Mouse (Mus musculus) cerebellum, postnatal 25 days (tissue): Measurements from ENCODE around the gene Gls.

Experiments
- DNase-seq, 2 experiments: peaks; one replicate each; pipeline ENCODE4 v3.0.0; 2021; ENCODE audit warnings: mixed read lengths in 2 of 2

Gene Gls

GRCm38 (mm10) chr1:52154890-52155289 lies 78.1 kb downstream of the Gls start:
- no peak for DNase-seq

DNA sequence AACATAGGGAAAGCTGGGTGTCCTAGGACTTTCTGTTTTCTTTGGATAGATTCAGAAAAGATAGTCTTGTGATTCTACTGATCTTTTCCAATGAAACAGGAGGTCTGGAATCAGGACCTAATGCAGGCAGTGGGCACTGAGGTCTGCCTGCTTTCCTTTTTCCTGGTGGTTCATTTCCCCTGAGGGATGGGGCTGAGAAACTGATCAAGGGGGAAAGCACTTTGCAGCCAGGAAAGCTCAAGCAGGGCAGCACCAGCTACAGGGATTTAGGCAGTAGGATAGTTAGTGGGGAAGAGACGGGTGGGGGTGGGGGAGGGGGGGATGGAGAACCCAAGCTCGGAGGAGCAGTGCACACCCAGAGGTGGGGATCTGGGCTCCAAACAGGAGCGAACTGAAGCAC lies 80.1 kb downstream of the Gls start:
- no peak for DNase-seq

DNA sequence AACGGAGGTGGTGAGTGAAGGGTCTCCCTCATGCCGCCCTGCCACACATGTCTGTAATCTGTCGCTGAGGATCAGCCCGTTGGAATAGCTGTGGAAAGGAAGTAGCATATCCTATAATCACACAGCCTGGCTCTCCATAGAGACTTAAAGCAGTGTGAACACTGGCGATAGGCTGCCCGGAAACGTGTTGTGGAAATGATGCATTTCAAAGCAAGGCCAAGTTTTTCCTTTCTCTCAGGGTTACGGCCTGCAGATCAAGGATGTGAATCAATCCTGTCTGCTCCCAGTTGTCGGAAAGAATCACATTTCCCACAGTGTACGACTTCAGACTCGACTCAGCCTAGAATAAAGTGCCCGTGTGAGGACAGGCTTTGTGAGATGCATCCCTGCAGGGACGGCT lies 80.7 kb downstream of the Gls start:
- no peak for DNase-seq

GRCm38 (mm10) chr1:52151166-52151565 lies 81.9 kb downstream of the Gls start:
- no peak for DNase-seq

GRCm38 (mm10) chr1:52150676-52151075 lies 82.4 kb downstream of the Gls start:
- DNase-seq: peak; percentile 61 to 63

DNA sequence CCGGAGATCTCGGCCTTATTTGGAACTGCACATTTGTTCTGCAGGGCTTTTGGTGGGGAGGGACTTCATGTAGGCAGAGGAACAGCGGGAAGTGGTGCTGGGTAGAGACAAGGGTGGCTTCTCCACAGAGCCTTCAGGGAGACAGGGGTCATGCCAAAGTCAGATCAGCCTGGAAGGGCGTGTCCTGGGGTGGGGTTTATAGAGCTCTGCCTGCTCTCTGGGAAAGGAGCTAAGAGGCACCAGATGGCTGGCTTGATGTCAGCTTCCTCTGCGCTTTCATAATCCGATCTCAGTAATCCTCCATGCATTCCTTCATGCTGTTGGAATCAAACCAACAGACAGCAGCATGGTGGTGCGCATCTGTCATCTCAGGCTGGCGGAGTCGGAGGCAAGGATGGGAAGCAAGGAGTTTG lies 83.1 kb downstream of the Gls start:
- DNase-seq: peak; percentile 86 to 87

- DNase-seq: no peak
Measured at GRCm38 (mm10) chr1:52148696-52149095, 84.3 kb downstream of the Gls start.

DNA sequence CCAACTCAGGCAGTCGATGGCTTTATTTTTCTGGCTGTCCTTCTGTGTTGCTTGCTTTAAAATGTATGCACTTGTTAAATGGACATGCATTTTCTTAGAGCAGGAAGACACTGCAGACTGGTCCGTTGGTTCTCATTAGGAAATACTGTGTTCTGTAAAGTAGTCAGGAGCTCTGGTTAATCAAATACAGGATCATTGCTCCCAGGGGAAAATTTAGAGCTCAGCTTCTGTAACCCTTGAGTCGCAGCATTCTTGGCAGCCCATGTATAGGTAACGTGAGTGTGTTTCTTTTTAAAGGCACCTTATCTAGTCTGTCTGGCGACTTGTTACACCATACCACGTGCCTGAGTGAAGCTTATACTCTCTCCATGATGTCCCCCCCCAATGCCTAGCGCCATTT lies 84.9 kb downstream of the Gls start:
- no peak for DNase-seq

DNA sequence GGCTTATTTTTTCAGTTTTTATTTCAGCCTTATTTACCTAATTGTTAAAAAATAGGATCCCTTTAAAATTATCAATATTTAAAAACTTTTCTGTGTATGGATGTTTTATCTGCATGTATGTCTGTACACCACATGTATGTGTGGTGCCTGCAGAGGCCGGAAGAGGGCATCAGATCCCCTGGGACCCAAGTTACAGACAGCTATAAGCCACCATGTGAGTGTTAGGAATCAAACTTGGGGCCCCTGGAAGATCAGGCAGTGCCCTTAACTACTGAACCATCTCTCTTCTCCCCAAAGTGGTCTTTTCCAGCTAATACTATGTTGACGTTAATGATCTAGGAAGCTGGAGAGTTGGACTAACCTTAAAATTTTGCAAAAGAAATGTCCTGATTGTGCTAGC lies 85.6 kb downstream of the Gls start:
- DNase-seq: no peak

DNA sequence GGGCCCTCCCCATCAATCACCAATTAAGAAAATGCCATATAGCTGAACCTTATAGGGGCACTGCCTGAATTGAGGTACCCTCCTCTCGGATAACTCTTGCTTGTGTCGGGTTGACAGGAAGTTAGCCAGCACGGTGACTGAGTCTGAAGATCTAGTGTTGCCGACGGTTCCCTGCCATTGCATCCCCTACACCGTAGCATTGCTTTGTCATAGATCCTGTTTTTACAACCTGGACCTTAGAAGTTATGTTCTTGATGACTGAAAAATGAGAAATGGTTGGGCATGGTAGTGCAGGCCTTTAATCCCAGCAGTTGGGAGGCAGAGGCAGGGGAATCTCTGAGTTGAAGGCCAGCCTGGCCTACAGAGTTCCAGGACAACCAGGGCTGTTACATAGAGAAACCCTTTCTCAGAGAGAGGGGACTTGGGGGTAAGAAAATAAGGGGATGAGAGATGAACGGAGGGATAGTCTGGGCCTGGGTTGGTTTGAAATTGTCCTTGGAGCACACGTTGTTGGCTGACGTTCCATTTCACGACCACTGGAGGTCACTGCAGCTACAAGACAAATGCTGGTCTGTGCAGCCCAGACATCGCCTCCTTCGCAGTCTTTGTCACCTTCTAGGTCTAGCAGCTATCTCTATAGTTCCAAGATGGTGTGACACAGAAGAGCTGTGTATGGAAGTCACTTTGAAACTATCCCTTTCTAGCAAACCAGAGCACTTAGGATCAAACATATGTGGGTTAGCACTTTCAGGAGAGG lies 86.6 kb downstream of the Gls start:
- DNase-seq: peak; percentile 68 to 83

GRCm38 (mm10) chr1:52144907-52145306 lies 88.1 kb downstream of the Gls start:
- DNase-seq: no peak

DNA sequence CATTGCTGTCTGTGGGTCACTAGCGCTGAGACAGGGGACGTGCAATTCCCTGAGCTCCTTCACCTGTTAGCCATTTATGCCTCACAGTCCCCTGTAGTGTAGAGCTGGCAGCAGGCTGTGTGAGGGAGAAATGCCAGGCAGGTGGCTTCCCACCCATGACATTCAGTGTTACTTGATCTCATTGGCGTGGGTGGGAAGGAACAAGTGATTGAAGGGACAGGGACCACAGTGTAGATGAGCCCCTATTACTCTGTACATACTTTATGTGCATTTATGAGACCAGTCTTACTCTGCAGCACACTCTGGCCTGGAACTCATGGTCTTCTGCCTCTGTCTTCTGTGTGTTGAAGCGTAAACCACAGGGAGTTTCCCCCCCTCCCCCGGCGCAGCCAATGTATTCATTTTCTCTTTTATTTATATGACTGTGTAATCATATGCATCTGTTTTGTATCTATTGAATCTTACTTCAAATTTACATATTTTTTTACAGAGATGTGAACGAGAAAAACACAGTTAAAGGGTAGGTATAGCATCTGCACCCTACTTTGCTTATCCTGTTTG lies 89.4 kb downstream of the Gls start:
- no peak for DNase-seq

DNA sequence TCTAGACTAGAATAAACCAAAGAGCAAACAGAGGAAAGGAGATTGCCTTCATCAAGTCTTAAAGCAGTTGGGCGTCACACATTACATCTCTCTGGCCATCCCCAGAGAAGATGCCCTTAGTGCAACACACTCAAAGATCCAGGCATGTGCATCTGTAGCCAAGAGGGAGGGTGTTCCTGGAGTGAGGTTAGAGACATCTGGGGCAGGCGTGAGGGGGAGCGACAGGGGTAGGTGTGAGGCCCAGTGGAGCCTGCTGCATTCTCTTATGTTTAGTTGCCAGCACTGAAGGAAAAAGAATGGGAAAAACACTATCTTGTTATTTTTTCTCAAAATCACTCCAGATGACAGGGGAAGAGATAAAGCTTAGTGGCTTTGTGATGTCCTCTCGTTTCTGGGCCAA lies 89.8 kb downstream of the Gls start:
- DNase-seq: no peak

- DNase-seq: no peak
Measured at GRCm38 (mm10) chr1:52142117-52142516, 90.9 kb downstream of the Gls start.

GRCm38 (mm10) chr1:52141482-52141881 lies 91.5 kb downstream of the Gls start:
- no peak for DNase-seq

GRCm38 (mm10) chr1:52140534-52140933 lies 92.5 kb downstream of the Gls start:
- DNase-seq: no peak

DNA sequence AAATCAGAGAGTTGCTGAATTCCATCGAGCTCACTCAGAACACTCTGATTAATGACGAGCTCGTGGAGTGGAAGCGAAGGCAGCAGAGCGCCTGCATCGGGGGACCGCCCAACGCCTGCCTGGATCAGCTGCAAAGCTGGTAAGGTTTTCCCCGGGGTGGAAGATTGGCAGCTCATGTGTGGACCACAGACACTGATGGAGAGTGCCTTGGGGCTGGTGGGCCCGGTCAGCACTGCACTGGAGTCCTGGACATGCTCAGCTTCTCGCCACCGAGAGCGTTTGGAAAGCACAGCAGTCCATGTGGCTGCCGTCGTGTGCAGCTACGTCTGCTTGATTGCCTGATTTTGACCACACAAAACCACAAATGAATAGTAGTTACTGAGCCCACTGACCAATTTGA lies 95.7 kb downstream of the Gls start:
- no peak for DNase-seq

- no peak for DNase-seq
Measured at GRCm38 (mm10) chr1:52133254-52133653, 99.8 kb downstream of the Gls start.

- peak in 1 of 2 experiments; percentile 27 for DNase-seq
Measured at GRCm38 (mm10) chr1:52131787-52132377, 101.2 kb downstream of the Gls start.

DNA sequence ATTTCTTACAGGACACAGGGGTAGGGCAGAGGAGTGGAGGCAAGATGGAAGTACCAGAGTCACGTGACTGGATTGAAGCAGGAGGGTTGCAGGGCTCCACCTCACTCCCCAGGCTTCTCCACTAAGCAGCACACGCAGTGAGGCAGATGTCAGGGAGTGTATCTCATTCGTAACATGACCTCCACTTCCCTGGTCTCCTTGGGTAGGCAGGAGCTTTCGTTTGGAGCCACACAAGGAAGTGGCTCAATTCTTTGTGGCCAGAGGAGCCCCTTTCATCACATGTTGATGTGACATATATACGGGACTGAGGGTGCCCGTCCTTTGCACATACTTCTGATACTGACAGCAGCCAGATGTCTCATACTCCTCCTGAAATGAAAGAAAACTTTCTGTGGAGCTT lies 103.2 kb downstream of the Gls start:
- DNase-seq: no peak

GRCm38 (mm10) chr1:52127350-52127749 lies 105.7 kb downstream of the Gls start:
- DNase-seq: no peak

DNA sequence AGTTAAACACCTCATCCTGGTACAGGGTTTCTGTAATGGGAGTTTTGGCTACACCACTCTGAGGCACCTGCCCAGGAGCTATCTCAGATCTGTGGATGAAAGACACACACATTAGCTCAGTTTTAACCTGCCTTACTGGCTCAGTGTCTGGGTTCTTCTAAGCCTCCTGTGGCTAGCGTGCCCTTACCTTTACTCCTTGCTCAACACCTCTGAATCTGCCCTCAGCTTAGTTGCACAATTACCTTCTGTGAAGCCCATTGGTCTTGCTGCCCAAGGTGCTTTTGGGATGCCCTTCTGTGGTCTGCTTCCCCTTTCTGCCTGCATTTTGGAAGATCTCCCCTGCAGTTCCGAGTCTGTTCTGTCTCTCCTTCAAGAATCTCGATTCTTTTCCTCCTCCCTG lies 108.2 kb downstream of the Gls start:
- DNase-seq: no peak

DNA sequence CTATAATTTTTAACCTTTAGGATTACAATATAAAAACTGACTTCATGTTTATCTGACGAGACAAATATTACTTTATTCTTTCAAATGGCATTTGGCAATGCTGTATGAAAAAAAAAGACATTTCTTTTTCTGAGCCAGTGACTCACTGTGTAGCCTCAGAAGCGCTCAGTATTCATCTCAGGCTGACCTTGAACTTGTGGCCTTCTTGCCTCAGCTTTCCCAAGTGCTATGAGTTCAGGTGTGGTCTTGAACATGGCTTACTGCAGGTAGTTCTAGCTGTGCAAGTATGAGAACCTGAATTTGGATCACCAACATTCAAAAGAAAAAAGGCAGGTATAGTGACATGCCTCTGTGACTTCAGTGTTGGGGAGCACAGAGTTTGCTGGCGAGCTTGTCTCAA lies 112.0 kb downstream of the Gls start:
- no peak for DNase-seq

GRCm38 (mm10) chr1:52120191-52120590 lies 112.8 kb downstream of the Gls start:
- no peak for DNase-seq
